Mouse (Mus musculus) spleen, adult 2 months (tissue): Measurements from ENCODE around the gene Capn1.

ENCODE experiments used
- CTCF ChIP-seq: fragments of 200-500 bp; IDR thresholded peaks from 2 replicates; pipeline ENCODE4 v1.5.1; 2011; ENCODE audit warnings: mild to moderate bottlenecking, inconsistent platforms; ENCODE audit not compliant: insufficient read depth, insufficient read length, insufficient replicate concordance; ENCODE audit errors: extremely low read depth
- POLR2A ChIP-seq: fragments of 200-500 bp; IDR thresholded peaks from 2 replicates; pipeline ENCODE4 v1.6.1; 2011; ENCODE audit warnings: low read depth, low read length, inconsistent platforms

- TF ChIP-seq CTCF = no peak
- no peak for TF ChIP-seq POLR2A
Observed at GRCm38 (mm10) chr19:5988027-5988814, 27.5 kb downstream of the Capn1 start.
